Mouse (Mus musculus): ENCODE results near the gene Pcsk7. TPM values are rescaled to one million over a fixed set of nuclear protein-coding genes. Genes with fewer than 3 reads are reported as not detected.
A peak's percentile ranks its signal among the peaks of the same experiment; 100 is the strongest.

Pcsk7 gene
- total RNA-seq (2021) = 10 to 100 TPM; 22.6 to 28.4 TPM
- long read RNA-seq, experiment 1, transcript Pcsk7-201 (17 exons, 3,876 nt) = major isoform, 14 of 25 reads
- long read RNA-seq, experiment 1, partial matches to known transcripts = 2 of 25 reads
- long read RNA-seq, experiment 1, other reads (novel, unspliced or antisense) = 9 of 25 reads
- long read RNA-seq, experiment 2, transcript Pcsk7-201 (17 exons, 3,876 nt) = major isoform, 11 of 20 reads
- long read RNA-seq, experiment 2, partial matches to known transcripts = 3 of 20 reads
- long read RNA-seq, experiment 2, other reads (novel, unspliced or antisense) = 5 of 20 reads

GRCm38 (mm10) chr9:45906355-45907077 is at the start of gene Pcsk7, which contains the start of gene Rnf214:
TSS of gene Pcsk7 (plus strand) at chr9:45906497.
TSS of gene Rnf214 (minus strand) at chr9:45906911.
- peak; percentile 88 to 89 for DNase-seq (ENCODE audit: low spot score in 2 of 2)

DNA sequence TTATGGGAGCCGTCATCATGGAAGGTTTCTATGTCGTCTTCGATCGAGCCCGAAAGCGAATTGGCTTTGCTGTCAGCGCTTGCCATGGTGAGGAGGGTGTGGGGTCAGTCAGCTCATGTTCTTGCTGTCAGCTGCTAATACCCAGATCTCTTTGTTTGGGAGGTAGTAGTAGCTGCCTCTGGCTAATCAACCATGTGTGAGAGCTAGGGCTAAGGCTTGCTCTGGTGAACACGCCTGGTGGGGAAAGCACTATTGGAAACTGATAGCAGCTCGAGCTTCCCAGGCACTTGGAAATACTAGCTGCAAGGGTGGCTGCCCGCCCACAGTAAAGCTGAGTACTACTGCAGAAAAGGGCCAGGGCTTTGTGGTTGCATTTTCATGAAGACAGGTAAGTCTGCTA is 46.9 kb upstream of the Pcsk7 start:
- DNase-seq (ENCODE audit: low spot score in 2 of 2) = no peak

GRCm38 (mm10) chr9:45861813-45862212 is 44.5 kb upstream of the Pcsk7 start:
- DNase-seq (ENCODE audit: low spot score in 2 of 2) = no peak

- no peak for DNase-seq (ENCODE audit: low spot score in 2 of 2)
These were observed 37.1 kb upstream of the Pcsk7 start for GRCm38 (mm10) chr9:45869181-45869580.

DNA sequence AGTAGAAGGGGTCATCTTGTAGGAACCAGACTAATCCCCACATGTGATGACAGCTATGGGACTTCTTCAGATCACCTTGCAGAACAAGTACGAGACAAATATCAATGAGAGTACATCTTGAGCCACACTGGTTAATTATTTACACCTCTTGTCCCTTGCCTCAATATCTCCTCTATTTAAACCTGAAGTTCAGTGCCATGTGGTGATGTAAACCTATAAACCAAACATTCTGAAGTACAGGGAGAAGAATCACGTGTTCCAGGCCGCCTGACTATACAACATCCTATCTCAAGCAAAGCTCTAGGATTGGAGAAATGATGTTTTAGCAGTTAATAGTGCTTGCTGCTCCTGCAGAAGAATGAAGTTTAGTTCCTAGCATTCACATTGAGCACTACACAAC is 36.0 kb upstream of the Pcsk7 start:
- no peak for DNase-seq (ENCODE audit: low spot score in 2 of 2)

- DNase-seq (ENCODE audit: low spot score in 2 of 2) = no peak
These were observed 28.4 kb upstream of the Pcsk7 start for GRCm38 (mm10) chr9:45877928-45878327.

DNA sequence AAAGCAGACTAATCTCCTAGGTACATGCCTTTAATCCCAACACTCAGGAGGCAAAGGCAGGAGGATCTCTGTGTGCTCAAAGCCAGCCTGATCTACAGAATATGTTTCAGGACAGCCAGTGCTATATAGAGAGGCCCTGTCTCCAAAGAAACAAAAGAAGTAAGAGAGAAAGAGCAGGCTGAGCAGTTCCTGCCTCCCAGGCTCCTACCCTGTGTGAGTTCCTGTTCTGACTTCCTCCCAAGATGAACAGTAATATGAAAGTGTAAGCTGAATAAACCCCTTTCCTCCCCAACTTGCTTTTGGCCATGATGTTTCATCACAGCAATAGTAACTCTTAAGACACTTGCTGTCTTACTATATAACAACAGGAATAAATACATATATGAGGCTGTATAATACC is 12.6 kb upstream of the Pcsk7 start:
- DNase-seq (ENCODE audit: low spot score in 2 of 2) = no peak

DNA sequence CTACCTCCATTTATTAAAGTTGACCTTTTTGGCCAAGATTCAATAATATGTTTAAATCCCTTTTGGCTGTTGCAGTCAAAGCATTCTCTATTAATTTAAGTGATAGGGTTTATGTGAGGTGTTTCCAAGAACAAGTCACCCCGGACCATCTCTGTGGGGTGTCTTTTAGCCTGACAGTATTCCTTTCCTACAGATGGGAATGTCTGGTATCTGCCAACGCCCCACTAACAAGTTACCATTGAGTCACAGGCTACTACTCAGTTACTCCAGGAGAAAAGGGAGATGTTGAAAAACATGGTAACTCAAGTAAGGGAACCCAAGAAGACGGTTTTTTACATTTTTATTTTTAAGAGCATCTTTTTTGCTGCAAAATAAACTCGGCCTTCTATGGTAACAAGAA is 1.1 kb upstream of the Pcsk7 start:
- DNase-seq (ENCODE audit: low spot score in 2 of 2) = no peak

DNA sequence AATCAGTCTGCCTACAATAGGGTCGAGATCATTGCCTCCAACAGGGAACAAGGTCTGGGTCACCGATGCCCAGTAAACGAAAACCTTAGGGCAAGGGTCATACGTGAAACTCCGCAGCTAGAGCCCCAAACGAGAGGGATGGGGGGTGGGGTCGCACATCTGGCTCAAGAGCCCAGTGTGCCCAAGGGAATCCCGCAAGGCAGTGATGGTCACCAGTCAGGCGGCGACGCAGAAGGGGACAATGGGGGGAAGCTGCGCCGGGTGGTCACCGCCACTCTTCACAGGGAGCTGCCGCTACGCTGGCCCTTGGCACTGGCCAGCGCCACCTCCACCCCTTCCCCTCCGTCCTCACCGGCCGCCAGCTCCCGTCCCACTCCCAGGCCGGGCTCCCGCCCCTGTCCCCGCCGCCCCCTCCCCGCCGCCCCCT is 473 bp upstream of the Pcsk7 start:
- DNase-seq (ENCODE audit: low spot score in 2 of 2) = peak; percentile 16 to 19

- no peak for DNase-seq (ENCODE audit: low spot score in 2 of 2)
These were observed 756 bp downstream of the Pcsk7 start for GRCm38 (mm10) chr9:45907078-45907428.

- no peak for DNase-seq (ENCODE audit: low spot score in 2 of 2)
These were observed 4.7 kb downstream of the Pcsk7 start for GRCm38 (mm10) chr9:45910995-45911394.

DNA sequence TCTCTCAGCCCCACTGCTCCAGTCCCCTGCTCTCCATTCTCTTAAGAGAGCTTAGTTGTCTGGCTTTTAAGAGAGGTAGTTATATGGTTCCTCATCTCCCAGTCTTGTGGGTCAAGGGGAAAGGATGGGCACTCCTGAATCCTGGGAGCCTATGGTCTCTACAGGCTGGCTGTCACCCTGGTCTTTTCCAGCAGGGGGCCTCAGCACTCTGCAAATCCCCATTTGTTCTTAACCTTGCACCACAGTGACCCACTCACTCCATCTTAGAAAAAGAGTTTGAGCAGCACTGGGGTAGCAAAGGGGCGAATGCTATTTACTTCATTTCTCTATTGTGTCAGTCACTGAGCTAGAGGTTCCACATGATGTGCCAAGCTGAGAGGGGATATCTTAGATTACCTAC is 5.4 kb downstream of the Pcsk7 start:
- DNase-seq (ENCODE audit: low spot score in 2 of 2) = no peak

DNA sequence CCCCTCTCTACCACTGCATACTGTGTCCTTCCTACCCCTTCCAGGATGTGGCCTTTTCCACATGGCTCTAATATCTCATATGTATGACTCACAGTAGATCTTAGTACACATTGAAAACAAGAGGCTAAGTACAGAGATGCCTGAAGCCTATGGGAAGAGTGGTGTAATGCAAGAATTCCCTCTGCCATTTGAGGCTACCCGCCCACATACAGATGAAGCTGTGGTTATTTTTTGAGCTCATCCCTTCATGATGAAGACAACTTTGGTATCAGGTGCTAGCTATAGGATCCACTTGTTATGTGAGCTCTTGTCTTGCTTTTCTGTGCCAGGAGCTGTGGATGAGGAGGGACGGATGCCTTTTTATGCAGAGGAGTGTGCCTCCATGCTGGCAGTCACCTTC is 9.4 kb downstream of the Pcsk7 start:
- DNase-seq (ENCODE audit: low spot score in 2 of 2) = no peak

GRCm38 (mm10) chr9:45917041-45917934 is 11.0 kb downstream of the Pcsk7 start:
- peak; percentile 54 to 85 for DNase-seq (ENCODE audit: low spot score in 2 of 2)

GRCm38 (mm10) chr9:45919895-45920294 is 13.6 kb downstream of the Pcsk7 start:
- DNase-seq (ENCODE audit: low spot score in 2 of 2) = no peak

- no peak for DNase-seq (ENCODE audit: low spot score in 2 of 2)
These were observed 23.0 kb downstream of the Pcsk7 start for GRCm38 (mm10) chr9:45929285-45929684.

DNA sequence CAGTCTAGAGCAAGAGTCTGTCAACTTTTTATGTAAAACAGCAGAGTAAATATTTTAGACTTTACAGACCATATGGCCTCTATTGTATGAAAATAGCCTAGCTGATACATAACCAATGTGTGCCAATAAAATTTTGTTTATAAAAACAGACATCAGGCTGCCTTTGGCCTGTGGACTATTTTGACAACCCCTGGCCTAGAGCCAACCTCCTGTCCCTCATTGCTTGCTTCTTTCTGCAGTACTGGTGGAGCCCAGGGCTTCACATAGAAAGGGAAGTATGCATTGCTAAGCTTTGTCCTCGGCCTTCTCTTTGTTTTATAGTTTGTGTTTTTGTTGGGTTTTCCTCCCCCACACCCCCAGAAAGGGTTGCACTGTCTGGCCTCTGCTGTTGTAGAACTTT is 25.7 kb downstream of the Pcsk7 start:
- no peak for DNase-seq (ENCODE audit: low spot score in 2 of 2)

DNA sequence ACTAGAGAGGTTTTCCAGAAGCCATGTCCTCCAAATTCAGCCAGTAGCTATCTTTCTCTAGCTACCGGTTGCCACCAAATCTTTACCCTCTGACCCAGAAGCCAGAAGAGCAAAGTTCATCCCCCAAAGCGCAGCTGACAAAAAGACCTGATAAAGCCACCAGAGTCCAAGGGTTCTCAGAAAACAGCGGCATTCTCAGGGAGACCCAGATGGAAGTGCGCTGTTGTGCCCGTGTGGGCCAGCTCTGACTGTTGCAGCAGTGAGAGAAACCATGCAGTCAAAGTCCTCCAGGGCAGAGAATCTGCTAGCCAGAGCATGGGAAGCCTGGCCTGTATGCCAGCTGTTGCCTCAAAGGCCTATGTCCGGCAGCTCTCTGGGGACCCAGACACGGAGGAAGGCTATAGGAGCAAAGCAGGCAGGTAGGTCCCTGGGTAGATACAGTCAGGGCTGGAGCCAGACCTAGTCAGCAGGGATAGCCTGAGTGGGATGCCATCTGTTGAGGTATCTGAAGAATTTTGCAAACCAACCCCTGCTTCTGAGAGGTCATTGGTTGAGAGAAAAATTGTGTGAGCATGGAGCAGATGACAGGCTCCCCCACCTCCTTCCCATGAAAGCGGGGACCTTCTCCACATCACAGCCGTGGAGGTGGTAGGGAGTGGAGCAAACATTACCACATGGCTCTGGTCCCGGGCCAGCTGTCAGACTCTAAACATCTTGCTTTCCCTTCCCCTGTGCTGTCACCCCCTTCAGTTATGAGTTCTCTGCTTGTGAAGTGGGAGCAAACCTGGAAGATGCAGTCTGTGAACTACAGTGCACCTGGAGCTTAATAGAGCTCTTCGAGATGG is 26.5 kb downstream of the Pcsk7 start:
- peak in 1 of 2 experiments; percentile 37 for DNase-seq (ENCODE audit: low spot score in 2 of 2)

- no peak for DNase-seq (ENCODE audit: low spot score in 2 of 2)
These were observed 29.4 kb downstream of the Pcsk7 start, which contains the start of gene Tagln for GRCm38 (mm10) chr9:45935628-45936210. TSS of gene Tagln (minus strand) at chr9:45936058.

DNA sequence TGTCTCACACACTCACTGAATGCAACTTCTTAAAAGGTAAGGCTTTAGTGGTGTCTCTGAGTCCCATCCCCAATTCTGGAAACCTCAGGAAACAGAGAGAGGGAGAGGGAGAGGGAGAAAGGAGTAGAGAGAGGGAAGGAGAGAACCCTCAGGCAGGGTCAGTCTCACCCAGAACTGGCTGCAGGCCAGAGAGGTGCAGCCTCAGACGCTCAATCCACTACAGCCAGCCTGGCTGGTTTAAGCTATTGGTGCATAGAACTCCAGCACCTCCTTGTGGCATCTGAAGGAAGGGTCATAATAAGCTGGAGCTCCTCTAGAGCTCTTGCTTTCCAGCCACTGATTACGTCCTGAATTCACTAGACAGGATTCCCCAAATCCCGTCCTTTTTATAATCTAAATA is 30.6 kb downstream of the Pcsk7 start:
- peak; percentile 51 to 60 for DNase-seq (ENCODE audit: low spot score in 2 of 2)
